Mouse (Mus musculus) megakaryocyte, embryonic 14.5 days (primary cell): ENCODE data around the gene Usf1. TPM values are rescaled to one million over a fixed set of nuclear protein-coding genes. Genes with fewer than 3 reads are reported as not detected.

Experiments
- H3K27me3 ChIP-seq: replicated peaks from 2 replicates; pipeline ENCODE3; 2012; ENCODE audit warnings: inconsistent platforms
- H3K36me3 ChIP-seq: replicated peaks from 2 replicates; pipeline ENCODE3; 2012; ENCODE audit warnings: low read length, inconsistent platforms, mixed read lengths
- H3K4me1 ChIP-seq: 2 replicates; pipeline ENCODE4 v1.6.1; 2012; ENCODE audit warnings: inconsistent platforms
- H3K4me3 ChIP-seq: replicated peaks from 2 replicates; pipeline ENCODE3; 2012; ENCODE audit warnings: moderate library complexity, mild to moderate bottlenecking, inconsistent platforms
- H3K9me3 ChIP-seq: 2 replicates; pipeline ENCODE4 v1.6.1; 2012; ENCODE audit warnings: inconsistent platforms
- FLI1 ChIP-seq: IDR thresholded peaks from 2 replicates; pipeline ENCODE4 v1.6.1; 2012; ENCODE audit warnings: low read length, inconsistent platforms, mixed read lengths
- GATA1 ChIP-seq: IDR thresholded peaks from 3 replicates; pipeline ENCODE4 v1.6.1; 2012; ENCODE audit warnings: mixed read lengths, low read length, inconsistent platforms, borderline replicate concordance
- polyA plus RNA-seq: library from polyadenylated mRNA; stranded (reverse); fragments of >175 nt; gene quantifications from 2 replicates; pipeline ENCODE4 v1.2.3, GENCODE M21; 2012; ENCODE audit warnings: low replicate concordance; ENCODE audit not compliant: insufficient read depth

Gene Usf1
- polyA plus RNA-seq, 1 experiment, result 37.8 TPM

DNA sequence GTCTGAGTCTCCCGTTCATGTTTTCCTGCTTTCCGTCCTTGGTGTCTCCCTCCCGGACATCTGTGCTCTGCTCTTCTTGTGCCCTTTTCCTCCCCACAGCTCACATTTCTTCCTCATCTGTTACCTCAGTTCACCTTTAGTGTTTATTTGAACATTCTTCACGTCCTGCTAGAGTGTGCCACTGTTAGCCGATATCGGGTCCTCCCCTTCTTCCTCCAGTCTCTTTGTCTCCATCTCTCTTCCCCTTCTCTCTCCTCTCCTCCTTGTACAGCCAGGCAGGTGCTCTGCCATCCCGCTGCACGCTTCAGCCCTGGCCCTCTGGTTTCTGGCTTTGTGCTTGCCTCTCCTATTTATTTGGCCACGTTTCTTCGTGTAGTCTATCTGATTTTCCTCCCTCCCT lies 36.6 kb downstream of the Usf1 start:
- Histone ChIP-seq H3K4me3 (peak overlapping the region; percentile 44), H3K27me3 (no peaks in the 10 kb centered on the region), H3K4me1 (peaks cover 73% of the 10 kb centered on the region), H3K9me3 (peaks cover 7% of the 10 kb centered on the region), H3K36me3 (peaks cover 76% of the 10 kb centered on the region)
- TF ChIP-seq FLI1 (no peak), GATA1 (no peak)

DNA sequence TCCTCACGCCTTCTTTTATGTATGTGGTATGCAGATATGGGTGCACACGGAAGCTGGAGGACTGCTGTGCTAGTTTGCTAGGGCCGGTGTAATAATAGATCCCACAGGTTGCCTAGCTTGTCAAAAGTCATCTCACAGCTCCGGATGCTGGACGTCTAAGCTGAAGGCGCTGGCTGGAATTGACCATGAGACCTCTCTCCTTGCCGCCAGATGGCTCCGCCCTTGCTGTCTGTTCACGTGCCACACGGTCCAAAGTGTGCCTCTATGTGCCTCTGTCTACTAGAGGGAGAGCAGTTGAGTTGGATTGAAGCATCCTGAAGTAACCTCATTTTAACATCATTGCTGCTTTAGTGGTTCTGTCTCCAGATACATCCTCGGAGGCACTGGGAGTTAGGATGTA lies 38.9 kb downstream of the Usf1 start:
- H3K4me1 ChIP-seq, result peaks cover 74% of the 10 kb centered on the region
- H3K9me3 ChIP-seq, result peaks cover 3% of the 10 kb centered on the region; the same call in 1 of the 2 replicates
- H3K36me3 ChIP-seq, result peaks cover 74% of the 10 kb centered on the region
- H3K4me3 ChIP-seq, result no peak overlapping the region
- H3K27me3 ChIP-seq, result no peaks in the 10 kb centered on the region
- TF ChIP-seq GATA1 (no peak), FLI1 (no peak)

DNA sequence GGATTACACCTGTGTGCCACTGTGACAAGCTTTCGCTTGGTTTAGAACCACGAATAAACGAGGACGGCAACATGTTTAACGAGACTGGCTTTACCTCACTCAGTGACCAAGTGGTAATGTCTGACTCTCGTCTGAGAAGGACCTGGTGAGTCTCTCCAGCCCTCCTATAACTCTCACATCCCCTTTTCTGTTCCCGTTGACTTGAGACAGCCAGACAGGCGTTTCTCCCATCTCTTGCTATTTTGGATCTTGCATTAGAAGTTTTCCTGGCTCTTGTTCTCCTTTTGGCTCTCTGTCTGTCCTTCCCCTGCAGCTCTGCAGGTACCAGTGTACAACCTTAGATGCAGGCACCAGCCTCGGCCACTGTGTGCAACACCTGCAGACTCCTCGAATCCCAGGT lies 39.9 kb downstream of the Usf1 start:
- H3K4me3 ChIP-seq, result no peak overlapping the region
- TF ChIP-seq GATA1, result no peak
- no peak for TF ChIP-seq FLI1
- no peaks in the 10 kb centered on the region for H3K27me3 ChIP-seq
- H3K4me1 ChIP-seq, result peaks cover 71% of the 10 kb centered on the region
- peaks cover 69% of the 10 kb centered on the region for H3K36me3 ChIP-seq
- no peaks in the 10 kb centered on the region for H3K9me3 ChIP-seq

DNA sequence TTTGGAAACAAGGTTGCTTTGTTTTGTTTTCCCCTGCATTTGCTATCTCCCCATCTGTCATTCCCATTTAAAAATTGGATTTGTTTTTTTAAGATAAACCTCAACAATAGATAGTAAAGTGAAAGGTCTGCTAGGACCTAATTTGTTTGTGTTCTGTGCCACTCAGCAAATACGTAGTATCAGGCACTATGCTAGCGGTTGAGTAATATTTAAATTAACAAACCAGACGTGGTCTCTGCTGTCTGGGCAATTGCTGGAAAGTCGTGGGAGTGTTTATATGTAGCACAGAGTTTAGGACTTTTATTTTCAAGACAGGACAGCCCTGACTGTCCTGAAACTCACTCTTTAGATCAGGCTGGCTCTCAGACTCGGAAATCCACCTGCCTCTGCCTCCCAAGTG lies 41.4 kb downstream of the Usf1 start:
- no peak for TF ChIP-seq FLI1
- TF ChIP-seq GATA1, result no peak
- H3K4me1 ChIP-seq, result peaks cover 67% of the 10 kb centered on the region
- H3K36me3 ChIP-seq, result peaks cover 74% of the 10 kb centered on the region
- H3K9me3 ChIP-seq, result no peaks in the 10 kb centered on the region
- H3K27me3 ChIP-seq, result no peaks in the 10 kb centered on the region
- H3K4me3 ChIP-seq, result no peak overlapping the region

DNA sequence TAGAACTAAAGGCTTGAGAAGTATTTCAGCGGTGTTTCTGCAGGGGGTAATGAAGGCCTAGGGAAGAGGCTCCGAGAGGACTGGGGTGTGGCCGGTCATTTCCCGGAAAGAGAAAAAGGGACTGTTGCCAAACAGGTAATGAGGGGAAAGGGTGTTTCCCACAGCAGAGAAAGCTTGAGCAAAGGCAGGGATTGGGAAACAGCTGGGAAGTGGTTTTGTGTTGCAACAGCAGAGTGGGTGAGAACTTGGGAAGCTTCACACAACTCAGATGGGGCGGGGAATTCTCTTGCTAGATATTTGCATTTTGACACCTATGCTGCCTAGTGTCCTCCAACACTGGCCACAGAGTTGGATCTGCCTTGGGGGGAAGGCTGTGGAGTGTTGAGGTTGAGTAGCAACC lies 41.8 kb downstream of the Usf1 start:
- TF ChIP-seq FLI1, result no peak
- TF ChIP-seq GATA1, result no peak

DNA sequence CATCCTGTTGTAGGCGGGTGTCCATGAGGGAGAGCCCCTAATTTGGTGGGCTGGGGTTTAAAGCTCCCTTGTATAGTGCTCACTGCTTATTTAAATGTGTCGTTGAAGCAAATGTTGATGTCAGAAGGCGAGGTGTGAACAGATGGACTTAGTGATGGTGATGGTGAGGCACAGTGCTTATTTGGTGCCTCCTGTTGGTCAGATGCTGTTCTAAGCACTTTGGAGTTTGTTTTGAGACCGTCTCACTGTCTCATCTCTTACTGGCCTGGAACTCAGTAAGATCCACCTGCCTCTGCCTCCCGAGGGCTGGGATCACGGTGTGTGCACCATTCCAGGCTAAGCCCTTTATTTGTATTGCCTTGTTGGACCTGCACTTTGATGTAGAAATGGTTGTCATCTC lies 43.8 kb downstream of the Usf1 start:
- no peak for TF ChIP-seq FLI1
- no peak for TF ChIP-seq GATA1
- Histone ChIP-seq H3K36me3 (peaks cover 69% of the 10 kb centered on the region), H3K27me3 (no peaks in the 10 kb centered on the region), H3K9me3 (no peaks in the 10 kb centered on the region), H3K4me1 (peaks cover 64% of the 10 kb centered on the region), H3K4me3 (no peak overlapping the region)

More for the DNA sequence above, 41.8 kb downstream of the Usf1 start:
- Histone ChIP-seq H3K9me3 (no peaks in the 10 kb centered on the region), H3K4me1 (peaks cover 63% of the 10 kb centered on the region), H3K4me3 (no peak overlapping the region), H3K36me3 (peaks cover 72% of the 10 kb centered on the region), H3K27me3 (no peaks in the 10 kb centered on the region)

DNA sequence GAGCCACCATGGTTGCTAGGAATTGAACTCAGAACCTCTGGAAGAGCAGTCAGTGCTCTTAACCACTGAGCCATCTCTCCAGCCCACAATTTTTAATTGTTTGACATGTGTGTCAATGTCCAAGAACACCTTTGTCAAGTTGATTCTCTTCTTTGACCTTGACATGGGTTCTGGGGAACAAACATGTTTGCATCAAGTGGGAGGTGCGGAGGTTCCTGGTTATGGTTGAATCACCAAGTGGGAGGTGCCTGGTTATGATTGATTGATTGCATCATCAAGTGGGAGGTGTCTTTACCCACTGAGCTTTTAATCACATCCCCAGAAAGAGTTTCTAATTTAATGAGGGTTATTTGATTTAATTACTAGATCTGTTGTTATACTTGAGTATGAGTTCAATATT lies 46.5 kb downstream of the Usf1 start:
- Histone ChIP-seq H3K9me3 (no peaks in the 10 kb centered on the region), H3K36me3 (peaks cover 75% of the 10 kb centered on the region), H3K27me3 (no peaks in the 10 kb centered on the region), H3K4me1 (peaks cover 65% of the 10 kb centered on the region), H3K4me3 (no peak overlapping the region)
- no peak for TF ChIP-seq GATA1
- no peak for TF ChIP-seq FLI1

DNA sequence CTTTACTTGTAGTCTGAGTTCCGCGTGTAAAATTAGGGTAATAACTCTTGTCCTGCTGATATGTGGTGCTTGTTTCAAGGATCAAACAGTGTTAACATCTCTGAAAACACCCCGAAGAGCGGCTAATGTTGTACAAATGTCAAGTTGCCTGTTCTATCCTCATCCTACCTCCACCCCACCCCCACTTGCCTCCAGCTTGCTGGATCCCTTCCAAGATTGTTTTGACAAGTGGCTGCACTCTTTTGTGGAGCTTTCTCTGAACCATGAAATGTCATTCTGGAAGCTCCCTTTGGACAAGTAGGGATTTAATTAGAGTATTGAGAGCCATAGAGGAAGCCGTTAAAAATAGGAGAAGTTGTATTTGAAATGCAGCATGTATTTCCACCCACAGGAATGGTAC lies 48.7 kb downstream of the Usf1 start:
- no peak overlapping the region for H3K4me3 ChIP-seq
- H3K9me3 ChIP-seq, result no peaks in the 10 kb centered on the region
- H3K27me3 ChIP-seq, result no peaks in the 10 kb centered on the region
- TF ChIP-seq GATA1, result no peak
- TF ChIP-seq FLI1, result no peak
- peaks cover 78% of the 10 kb centered on the region for H3K36me3 ChIP-seq
- peaks cover 51% of the 10 kb centered on the region for H3K4me1 ChIP-seq

DNA sequence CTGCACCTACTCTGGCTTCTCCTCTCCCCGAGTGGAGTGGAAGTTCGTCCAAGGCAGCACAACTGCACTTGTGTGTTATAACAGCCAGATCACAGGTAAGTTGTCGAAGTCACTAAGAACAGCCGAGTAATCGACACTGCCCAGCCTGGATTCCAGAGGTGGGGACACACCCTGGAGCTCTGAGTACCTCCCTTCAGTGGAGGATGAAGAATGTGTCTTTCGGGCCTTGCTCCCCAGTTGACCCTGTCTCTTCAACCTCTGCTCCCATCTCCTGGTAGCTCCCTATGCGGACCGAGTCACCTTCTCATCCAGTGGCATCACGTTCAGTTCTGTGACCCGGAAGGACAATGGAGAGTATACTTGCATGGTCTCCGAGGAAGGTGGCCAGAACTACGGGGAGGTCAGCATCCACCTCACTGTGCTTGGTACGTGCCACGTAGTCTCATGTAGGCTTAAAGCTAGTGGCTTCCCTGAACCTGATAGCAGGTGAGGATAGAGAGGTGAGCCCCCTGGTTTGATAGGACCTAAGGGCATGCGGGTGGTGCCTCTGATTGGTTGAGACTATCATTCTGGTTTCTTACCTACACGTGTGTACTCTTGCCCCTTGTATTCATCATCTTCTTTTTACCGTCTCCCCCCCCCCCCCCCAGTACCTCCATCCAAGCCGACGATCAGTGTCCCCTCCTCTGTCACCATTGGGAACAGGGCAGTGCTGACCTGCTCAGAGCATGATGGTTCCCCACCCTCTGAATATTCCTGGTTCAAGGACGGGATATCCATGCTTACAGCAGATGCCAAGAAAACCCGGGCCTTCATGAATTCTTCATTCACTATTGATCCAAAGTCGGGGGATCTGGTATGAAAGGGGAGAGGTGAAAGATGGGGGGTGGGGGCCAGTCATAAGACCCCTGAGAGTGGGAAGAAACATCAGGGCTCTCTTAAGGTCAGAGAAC lies 49.7 kb downstream of the Usf1 start:
- no peak for TF ChIP-seq GATA1
- Histone ChIP-seq H3K36me3 (peaks cover 78% of the 10 kb centered on the region), H3K27me3 (no peaks in the 10 kb centered on the region), H3K4me3 (peak overlapping the region; percentile 12), H3K9me3 (no peaks in the 10 kb centered on the region), H3K4me1 (peaks cover 53% of the 10 kb centered on the region)

DNA sequence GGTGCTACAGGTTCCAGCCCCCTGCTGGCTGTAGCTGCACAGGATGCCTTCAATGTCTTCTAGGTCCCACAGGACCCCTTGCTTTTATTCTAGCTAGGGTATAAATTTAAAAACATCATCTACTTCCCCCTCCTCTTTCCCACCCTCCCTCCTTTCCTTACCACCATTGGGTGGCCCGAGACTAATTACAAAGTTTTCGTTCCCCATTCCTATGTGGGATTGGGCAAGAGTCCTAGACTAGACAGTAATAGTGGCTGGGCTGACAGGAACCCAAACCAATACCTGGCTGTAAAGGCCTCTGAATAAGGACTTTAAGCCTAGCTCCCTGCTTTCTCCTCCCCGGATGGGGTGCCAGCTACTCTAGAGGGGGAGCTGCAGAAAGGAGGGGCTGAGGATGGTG lies 52.0 kb downstream of the Usf1 start:
- Histone ChIP-seq H3K4me3 (no peak overlapping the region), H3K4me1 (peaks cover 41% of the 10 kb centered on the region), H3K27me3 (no peaks in the 10 kb centered on the region), H3K36me3 (peaks cover 64% of the 10 kb centered on the region), H3K9me3 (no peaks in the 10 kb centered on the region)
- TF ChIP-seq GATA1 (no peak), FLI1 (no peak)
